Mouse (Mus musculus): ENCODE measurements at regions not wholly inside any gene's neighbourhood (a gene's known extent, or its start where the extent isn't known, plus 50 kb on each side); places are given as distances from the start of the nearest gene placed in this dataset.
A peak's percentile ranks its signal among the peaks of the same experiment; 100 is the strongest.

GRCm38 (mm10) chr8:35205536-35205935 lies 560.1 kb upstream of the Gm19410 start:
- TF ChIP-seq CTCF (IDR thresholded peaks at IDR 0.05; ENCODE audit: borderline replicate concordance, insufficient read depth, low read length) = peak; percentile 48; the same call in 1 of the 2 replicates
- TF ChIP-seq POLR2A (IDR thresholded peaks at IDR 0.05; ENCODE audit: low read depth, low read length) = no peak
